Mouse (Mus musculus): ENCODE data around the gene N4bp3. TPM values are rescaled to one million over a fixed set of nuclear protein-coding genes. Genes with fewer than 3 reads are reported as not detected.
"Not testable (repeated sequence)": the region's sequence is repeated elsewhere in the genome, so short reads cannot be mapped to it uniquely, and the experiment has no call there.

Gene N4bp3
- polyA plus RNA-seq, 1 experiment = 43.7 TPM

DNA sequence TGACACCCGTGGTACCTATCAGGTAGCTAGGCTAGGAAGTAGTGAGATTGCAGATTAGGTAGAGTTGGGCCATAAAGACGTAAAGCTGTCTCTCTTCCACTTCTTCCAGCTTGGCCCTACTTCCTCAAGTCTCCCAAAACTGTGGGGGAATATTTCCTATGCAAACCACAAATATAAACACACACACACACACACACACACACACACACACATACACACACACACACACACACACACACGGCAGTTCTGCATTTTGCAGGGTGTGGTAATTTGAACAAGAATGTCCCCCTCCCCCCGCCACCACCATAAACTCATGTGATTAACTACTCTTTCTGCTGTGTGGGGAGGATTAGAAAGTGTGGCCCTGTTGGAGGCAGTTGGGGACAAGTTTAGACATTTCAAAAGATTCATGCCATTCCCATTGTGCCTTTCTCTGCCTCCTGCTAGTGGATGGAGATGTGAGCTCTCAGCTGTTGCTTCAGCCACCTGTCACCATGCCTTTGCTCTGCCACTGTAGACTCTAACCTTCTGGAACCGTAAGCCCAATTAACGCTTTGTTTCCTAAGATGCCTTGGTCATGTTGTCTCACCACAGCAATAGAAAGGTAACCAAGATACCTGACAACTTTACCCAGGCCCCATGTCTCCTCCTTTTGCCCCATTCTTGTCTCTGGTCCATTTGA is 27.2 kb upstream of the N4bp3 start:
- no peak for DNase-seq
- no peaks in the 10 kb centered on the region for H3K4me1 ChIP-seq (ENCODE audit: control insufficient read depth, insufficient read depth, low read length)
- WGBS = 51% methylated on average over 6 of the region's 6 CpGs
- H3K4me3 ChIP-seq (replicated peaks; ENCODE audit: extremely low read depth, low read depth, low read length) = no peak overlapping the region
- TF ChIP-seq POLR2A (IDR thresholded peaks at IDR 0.05; ENCODE audit: borderline replicate concordance, extremely low read depth, low read depth, low read length) = no peak
- TF ChIP-seq CTCF (IDR thresholded peaks at IDR 0.05; ENCODE audit: insufficient read depth, low read length) = no peak

DNA sequence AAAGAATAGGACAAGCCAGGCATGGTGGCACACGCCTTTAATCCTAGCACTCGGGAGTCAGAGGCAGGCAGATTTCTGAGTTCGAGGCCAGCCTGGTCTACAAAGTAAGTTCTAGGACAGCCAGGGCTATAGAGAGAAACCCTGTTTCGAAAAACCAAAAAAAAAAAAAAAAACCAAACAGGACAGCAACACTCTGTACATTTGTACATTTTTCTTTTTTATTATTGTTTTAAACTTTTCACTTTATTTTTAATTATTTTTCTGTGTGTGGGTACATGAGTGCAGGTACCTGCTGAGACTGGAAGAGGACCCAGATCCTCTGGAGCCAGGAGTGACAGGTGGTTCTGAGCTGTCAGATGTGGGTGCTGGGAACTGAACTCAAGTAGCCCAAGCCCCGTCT is 24.7 kb upstream of the N4bp3 start:
- no peak for TF ChIP-seq CTCF (IDR thresholded peaks at IDR 0.05; ENCODE audit: insufficient read depth, low read length)
- TF ChIP-seq POLR2A (IDR thresholded peaks at IDR 0.05; ENCODE audit: borderline replicate concordance, extremely low read depth, low read depth, low read length) = no peak
- WGBS = 79% methylated on average over 5 of the region's 5 CpGs
- DNase-seq = no peak
- no peak overlapping the region for H3K4me3 ChIP-seq (replicated peaks; ENCODE audit: extremely low read depth, low read depth, low read length)
- H3K4me1 ChIP-seq (ENCODE audit: control insufficient read depth, insufficient read depth, low read length) = no peaks in the 10 kb centered on the region

DNA sequence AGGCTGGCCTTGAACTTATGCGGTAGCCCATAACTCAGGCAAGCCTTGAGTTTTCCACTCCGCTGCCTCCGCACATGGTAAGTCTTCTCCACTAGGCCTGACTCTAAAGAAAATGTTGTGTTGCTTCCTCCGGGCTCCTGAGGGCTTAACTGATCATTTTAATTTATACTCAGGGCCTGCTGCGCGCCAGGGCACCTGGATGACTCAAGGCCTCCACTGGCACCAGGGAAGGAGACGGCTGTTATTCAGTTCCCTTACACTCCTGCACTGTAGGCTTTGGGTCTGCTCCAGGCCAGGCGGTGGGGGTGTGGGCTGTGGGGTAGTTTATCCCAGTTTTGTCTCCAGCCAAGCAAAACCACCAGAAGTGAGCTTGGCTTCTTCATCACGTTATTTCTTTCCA is 22.6 kb upstream of the N4bp3 start:
- 79% methylated on average over 9 of the region's 9 CpGs for WGBS
- no peak for TF ChIP-seq CTCF (IDR thresholded peaks at IDR 0.05; ENCODE audit: insufficient read depth, low read length)
- no peak for TF ChIP-seq POLR2A (IDR thresholded peaks at IDR 0.05; ENCODE audit: borderline replicate concordance, extremely low read depth, low read depth, low read length)
- no peaks in the 10 kb centered on the region for H3K4me1 ChIP-seq (ENCODE audit: control insufficient read depth, insufficient read depth, low read length)
- H3K4me3 ChIP-seq (replicated peaks; ENCODE audit: extremely low read depth, low read depth, low read length) = no peak overlapping the region
- DNase-seq = no peak

DNA sequence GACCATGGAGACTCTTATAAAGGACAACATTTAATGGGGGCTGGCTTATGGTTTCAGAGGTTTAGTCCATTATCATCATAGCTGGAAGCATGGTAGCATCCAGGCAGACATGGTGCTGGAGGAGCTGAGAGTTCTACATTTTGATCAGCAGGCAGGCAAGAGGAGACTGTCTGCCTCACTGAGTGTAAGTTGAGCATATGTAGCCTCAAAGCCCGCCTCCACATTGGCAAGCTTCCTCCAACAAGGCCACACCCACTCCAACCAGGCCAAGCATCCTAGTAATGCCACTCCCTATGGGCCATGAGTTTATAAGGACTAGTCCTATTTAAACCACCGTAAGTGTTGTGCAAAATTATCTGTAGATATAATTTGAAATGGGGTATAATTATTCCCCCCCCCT is 20.7 kb upstream of the N4bp3 start:
- Histone ChIP-seq H3K4me3 (replicated peaks; ENCODE audit: extremely low read depth, low read depth, low read length) (no peak overlapping the region), H3K4me1 (ENCODE audit: control insufficient read depth, insufficient read depth, low read length) (no peaks in the 10 kb centered on the region)
- TF ChIP-seq POLR2A (IDR thresholded peaks at IDR 0.05; ENCODE audit: borderline replicate concordance, extremely low read depth, low read depth, low read length) = no peak
- no peak for TF ChIP-seq CTCF (IDR thresholded peaks at IDR 0.05; ENCODE audit: insufficient read depth, low read length)
- DNase-seq = no peak
- WGBS = 53% methylated on average over 2 of the region's 2 CpGs

DNA sequence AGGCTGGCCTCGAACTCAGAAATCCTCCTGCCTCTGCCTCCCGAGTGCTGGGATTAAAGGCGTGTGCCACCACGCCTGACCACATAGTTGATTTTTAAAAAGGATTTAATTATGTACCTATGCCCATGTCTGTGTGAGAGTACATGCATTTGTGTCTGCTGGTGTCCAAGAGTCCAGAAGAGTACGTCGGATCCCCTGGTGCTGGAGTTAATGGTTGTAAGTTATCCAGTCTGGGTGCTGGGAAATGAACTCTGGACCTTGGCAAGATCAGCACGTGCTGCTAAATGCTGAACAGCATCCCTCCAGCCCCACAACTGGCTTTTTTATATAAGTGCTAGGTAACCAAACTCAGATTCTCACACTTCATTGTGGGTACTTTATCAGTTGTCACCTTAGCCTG is 20.2 kb upstream of the N4bp3 start:
- 93% methylated on average over 7 of the region's 7 CpGs for WGBS
- no peak for TF ChIP-seq POLR2A (IDR thresholded peaks at IDR 0.05; ENCODE audit: borderline replicate concordance, extremely low read depth, low read depth, low read length)
- TF ChIP-seq CTCF (IDR thresholded peaks at IDR 0.05; ENCODE audit: insufficient read depth, low read length) = no peak
- no peaks in the 10 kb centered on the region for H3K4me1 ChIP-seq (ENCODE audit: control insufficient read depth, insufficient read depth, low read length)
- H3K4me3 ChIP-seq (replicated peaks; ENCODE audit: extremely low read depth, low read depth, low read length) = no peak overlapping the region
- DNase-seq = no peak

DNA sequence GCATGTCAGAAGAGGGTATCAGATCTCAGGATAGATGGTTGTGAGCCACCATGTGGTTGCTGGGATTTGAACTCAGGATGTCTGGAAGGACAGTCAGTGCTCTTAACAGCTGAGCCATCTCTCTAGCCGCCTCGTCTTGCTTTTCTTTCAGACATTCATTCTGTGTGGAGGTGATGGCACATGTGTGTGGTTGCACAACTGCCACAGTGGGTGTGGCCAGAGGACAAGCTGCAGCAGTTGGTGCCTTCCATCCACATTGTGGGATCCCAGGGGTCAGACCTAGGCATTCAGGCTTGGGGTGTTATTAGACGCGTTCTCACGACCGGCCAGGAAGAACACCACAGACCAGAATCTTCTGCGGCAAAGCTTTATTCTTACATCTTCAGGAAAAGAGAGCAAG is 14.1 kb upstream of the N4bp3 start:
- DNase-seq; H3K4me1 ChIP-seq (ENCODE audit: control insufficient read depth, insufficient read depth, low read length); H3K4me3 ChIP-seq (replicated peaks; ENCODE audit: extremely low read depth, low read depth, low read length): not testable (repeated sequence)
- WGBS = 76% methylated on average over 7 of the region's 7 CpGs

DNA sequence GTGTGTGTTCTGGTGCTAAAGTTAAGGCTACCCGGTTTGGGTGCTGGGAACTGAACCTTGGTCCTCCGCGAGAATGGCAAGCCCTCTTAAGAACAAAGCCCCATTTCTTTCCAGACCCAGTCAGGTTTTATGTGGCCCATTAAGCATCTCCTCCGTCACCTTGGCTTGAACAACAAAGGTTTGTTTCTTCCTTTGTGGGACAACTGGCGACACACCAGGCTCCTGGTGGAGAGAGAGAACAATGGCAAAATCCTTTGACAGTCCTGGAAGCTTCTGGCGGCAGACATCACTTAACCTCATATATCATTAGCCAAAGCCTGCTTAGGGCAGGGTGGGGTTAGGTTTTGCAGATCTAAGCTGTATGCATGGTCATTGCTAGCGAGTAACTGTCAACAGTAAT is 12.0 kb upstream of the N4bp3 start:
- Histone ChIP-seq H3K4me1 (ENCODE audit: control insufficient read depth, insufficient read depth, low read length) (peaks cover 9% of the 10 kb centered on the region), H3K4me3 (replicated peaks; ENCODE audit: extremely low read depth, low read depth, low read length) (no peak overlapping the region)
- no peak for DNase-seq
- no peak for TF ChIP-seq CTCF (IDR thresholded peaks at IDR 0.05; ENCODE audit: insufficient read depth, low read length)
- TF ChIP-seq POLR2A (IDR thresholded peaks at IDR 0.05; ENCODE audit: borderline replicate concordance, extremely low read depth, low read depth, low read length) = no peak
- 66% methylated on average over 7 of the region's 7 CpGs for WGBS

DNA sequence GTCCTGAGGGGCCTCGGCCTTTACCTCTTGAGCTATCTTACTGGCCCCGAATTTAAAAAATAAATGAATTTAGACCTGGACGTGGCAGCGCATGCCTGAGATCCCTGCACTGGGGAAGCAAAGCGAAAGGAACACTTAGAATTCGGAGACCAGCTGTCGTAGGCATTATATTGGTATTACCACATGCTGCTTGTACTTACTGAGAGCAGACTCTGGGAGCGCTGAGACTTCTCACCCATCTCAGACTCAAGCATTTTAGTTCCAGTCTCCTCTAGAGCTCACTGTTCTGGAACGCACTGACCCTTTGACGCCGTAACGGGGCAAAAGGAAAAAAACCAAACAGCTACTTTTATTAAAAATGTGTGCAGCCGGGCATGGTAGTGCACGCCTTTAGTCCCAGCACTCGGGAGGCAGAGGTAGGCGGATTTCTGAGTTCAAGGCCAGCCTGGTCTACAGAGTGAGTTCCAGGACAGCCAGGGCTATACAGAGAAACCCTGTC is 11.3 kb upstream of the N4bp3 start:
- H3K4me1 ChIP-seq (ENCODE audit: control insufficient read depth, insufficient read depth, low read length) = peaks cover 9% of the 10 kb centered on the region
- WGBS = 86% methylated on average over 16 of the region's 16 CpGs
- H3K4me3 ChIP-seq (replicated peaks; ENCODE audit: extremely low read depth, low read depth, low read length) = no peak overlapping the region
- TF ChIP-seq POLR2A (IDR thresholded peaks at IDR 0.05; ENCODE audit: borderline replicate concordance, extremely low read depth, low read depth, low read length) = no peak
- TF ChIP-seq CTCF (IDR thresholded peaks at IDR 0.05; ENCODE audit: insufficient read depth, low read length) = no peak
- no peak for DNase-seq

DNA sequence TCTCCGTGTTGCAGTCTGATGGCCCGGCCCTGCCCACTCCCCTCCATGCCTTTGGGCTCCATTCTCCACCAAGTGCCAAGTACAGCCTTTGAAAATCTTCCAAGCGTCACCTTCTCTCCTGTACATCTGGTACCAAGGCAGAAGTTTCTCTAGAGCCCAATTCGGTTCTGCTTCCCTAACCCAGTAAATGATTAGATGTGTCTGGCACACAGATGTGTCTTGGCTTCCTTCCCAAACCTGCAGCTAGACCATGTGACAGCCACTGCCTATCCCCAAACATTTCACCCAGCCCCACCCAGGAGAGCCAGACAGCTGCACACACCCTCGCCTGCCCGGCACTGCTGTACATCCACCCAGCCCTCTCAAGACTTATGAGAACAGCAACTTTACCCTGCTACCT is 8.1 kb upstream of the N4bp3 start:
- DNase-seq = no peak
- TF ChIP-seq POLR2A (IDR thresholded peaks at IDR 0.05; ENCODE audit: borderline replicate concordance, extremely low read depth, low read depth, low read length) (no peak), CTCF (IDR thresholded peaks at IDR 0.05; ENCODE audit: insufficient read depth, low read length) (no peak)
- Histone ChIP-seq H3K4me1 (ENCODE audit: control insufficient read depth, insufficient read depth, low read length) (peaks cover 12% of the 10 kb centered on the region), H3K4me3 (replicated peaks; ENCODE audit: extremely low read depth, low read depth, low read length) (no peak overlapping the region)
- 23% methylated on average over 6 of the region's 6 CpGs for WGBS

DNA sequence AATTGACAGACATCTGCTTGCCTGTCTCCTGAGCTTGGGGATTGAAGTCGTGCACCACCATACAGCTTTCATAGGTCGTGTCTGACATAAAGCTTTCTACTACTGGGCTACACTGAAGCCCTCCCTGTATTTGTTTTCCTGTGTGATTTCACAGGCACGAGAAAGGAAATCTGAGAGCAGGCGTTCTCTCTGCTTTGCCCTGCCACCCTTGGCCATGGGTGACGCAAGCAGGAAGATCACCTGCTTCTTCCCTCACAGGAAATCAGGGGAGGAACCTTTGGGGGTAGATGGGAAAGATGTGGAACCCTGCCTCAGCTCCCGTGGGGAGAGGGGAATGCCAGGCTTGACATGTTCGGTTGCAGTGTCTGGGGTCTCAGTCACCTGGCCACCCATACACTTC is 7.6 kb upstream of the N4bp3 start:
- peaks cover 12% of the 10 kb centered on the region for H3K4me1 ChIP-seq (ENCODE audit: control insufficient read depth, insufficient read depth, low read length)
- no peak overlapping the region for H3K4me3 ChIP-seq (replicated peaks; ENCODE audit: extremely low read depth, low read depth, low read length)
- WGBS = 26% methylated on average over 7 of the region's 7 CpGs
- TF ChIP-seq POLR2A (IDR thresholded peaks at IDR 0.05; ENCODE audit: borderline replicate concordance, extremely low read depth, low read depth, low read length) (no peak), CTCF (IDR thresholded peaks at IDR 0.05; ENCODE audit: insufficient read depth, low read length) (no peak)
- no peak for DNase-seq

Measured in lung, adult 2 months (tissue).